ENCODE assay signal across 27 mouse cellular contexts in the genomic region with DNA sequence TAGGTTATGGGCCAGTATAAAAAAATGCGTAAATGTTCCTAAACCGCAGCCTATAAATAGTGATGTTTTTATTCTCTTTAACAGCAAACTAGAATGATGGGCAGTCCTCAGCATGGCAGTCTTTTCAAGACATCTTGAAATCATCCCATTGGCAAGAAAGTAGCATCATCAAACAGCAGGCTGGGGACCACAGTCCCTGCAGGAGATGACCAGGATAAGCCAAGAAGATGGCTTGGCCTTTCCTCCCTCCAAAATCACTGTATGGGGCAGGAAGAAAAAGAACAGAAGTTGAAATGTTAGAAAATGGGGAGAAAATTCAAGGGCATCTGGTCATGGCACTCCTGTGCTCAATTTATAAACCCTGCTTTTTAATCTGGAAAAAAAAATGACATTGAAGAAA.
"Had no signal": no experiment of that assay in that cellular context is flagged by ENCODE, and none has a peak within 500 bp of the region (broad histone marks: within the 10 kb centered on the region; RNA-seq: fewer than 3 reads in every experiment).

No protein-coding gene starts in this region.

- H3K27ac ChIP-seq: limb, embryonic 10.5 days; limb, embryonic 12.5 days; limb, embryonic 13.5 days; limb, embryonic 15.5 days; liver, embryonic 12.5 days; liver, embryonic 13.5 days; liver, embryonic 14.5 days; liver, embryonic 15.5 days; lung, embryonic 15.5 days; macrophage; midbrain, embryonic 10.5 days; midbrain, embryonic 12.5 days; midbrain, embryonic 13.5 days; midbrain, embryonic 15.5 days; neural tube, embryonic 12.5 days had no signal

- H3K4me3 ChIP-seq: limb, embryonic 10.5 days; limb, embryonic 12.5 days; limb, embryonic 13.5 days; limb, embryonic 15.5 days; liver, embryonic 12.5 days; liver, embryonic 13.5 days; liver, embryonic 15.5 days; lung, embryonic 15.5 days; megakaryocyte, embryonic 14.5 days; midbrain, embryonic 10.5 days; midbrain, embryonic 12.5 days; midbrain, embryonic 13.5 days; midbrain, embryonic 15.5 days; myocyte; neural tube, embryonic 12.5 days had no signal

- DNase-seq: liver; liver, embryonic 13.5 days; liver, postnatal 0 days; lung, adult 18-20 months; lung, adult 2 months; lung, embryonic 14.5 days; lung, postnatal 10 days; lung, postnatal 14 days; lung, postnatal 36 days; lung, postnatal 4 days; midbrain, embryonic 14.5 days had no signal
